Mouse (Mus musculus): ENCODE data around the gene Tubgcp6.
A peak's percentile ranks its signal among the peaks of the same experiment; 100 is the strongest.

Gene Tubgcp6

GRCm38 (mm10) chr15:89122649-89123366 lies at the start of gene Tubgcp6:
Gene Tubgcp6, minus strand, starts transcription at chr15:89123112.
- DNase-seq (ENCODE audit: low read depth, low spot score), result peak; percentile 92

DNA sequence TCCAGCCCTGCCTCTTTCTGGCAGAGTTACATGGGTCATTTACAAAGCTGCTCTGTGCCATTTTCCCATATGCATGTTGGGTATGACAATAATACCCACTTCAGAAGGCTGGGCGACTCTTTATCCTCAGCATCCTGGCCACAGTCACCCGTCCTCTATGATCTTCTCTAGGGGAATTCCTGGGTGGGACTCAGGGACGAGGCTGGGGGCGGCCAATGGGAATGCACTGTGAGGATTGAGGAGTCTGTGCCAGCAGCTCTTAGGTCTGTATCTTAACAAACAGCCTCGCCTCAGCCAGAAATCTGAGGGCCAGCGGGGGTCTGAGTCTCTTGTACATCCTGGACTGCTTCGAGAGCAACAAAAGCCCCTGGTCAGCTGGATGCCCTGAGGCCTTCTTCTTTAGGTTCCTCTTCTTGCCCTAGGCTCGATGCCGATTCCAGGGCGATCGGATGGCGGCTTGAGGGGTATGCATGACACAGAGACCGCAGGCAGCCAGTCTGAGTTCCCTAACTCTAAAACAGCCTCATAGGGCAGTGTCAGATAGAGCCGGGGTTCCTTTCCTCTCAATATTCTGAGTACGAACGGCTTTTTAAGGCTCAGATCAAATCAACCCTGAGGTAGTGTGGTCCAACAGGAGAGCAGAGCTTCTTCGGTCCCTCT lies 49.5 kb upstream of the Tubgcp6 start:
- DNase-seq (ENCODE audit: low read depth, low spot score), result no peak

DNA sequence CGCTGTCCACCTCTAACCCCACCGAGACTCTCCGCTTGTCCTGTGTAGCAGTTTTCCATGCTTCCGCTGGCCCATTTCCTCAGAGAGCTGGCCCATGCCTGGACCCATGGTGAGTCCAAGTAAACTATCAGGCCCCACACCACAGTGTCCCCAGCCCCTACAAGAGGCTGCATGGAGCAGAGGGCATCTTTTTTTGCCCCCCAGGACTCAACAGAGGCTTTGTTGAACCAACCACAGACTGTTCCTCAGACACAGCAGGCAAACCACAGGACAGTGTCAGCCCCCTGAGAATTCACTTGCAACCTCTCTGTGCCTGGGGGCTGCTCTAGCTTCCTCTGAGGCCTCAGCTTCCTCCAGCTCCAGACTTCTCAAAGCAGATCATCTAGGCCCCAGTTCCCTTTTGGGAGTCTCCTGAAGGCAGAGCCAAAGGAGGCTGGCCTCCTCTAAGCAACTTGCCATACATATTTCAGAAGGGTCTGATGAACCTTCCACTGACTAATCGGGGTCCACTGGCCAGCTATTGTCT lies 48.7 kb upstream of the Tubgcp6 start:
- no peak for DNase-seq (ENCODE audit: low read depth, low spot score)

GRCm38 (mm10) chr15:89170102-89170501 lies 47.2 kb upstream of the Tubgcp6 start:
- no peak for DNase-seq (ENCODE audit: low read depth, low spot score)

GRCm38 (mm10) chr15:89169431-89169830 lies 46.5 kb upstream of the Tubgcp6 start:
- DNase-seq (ENCODE audit: low read depth, low spot score), result no peak

- no peak for DNase-seq (ENCODE audit: low read depth, low spot score)
Observed at GRCm38 (mm10) chr15:89168922-89169321, 46.0 kb upstream of the Tubgcp6 start.

GRCm38 (mm10) chr15:89165478-89165877 lies 42.6 kb upstream of the Tubgcp6 start:
- no peak for DNase-seq (ENCODE audit: low read depth, low spot score)

GRCm38 (mm10) chr15:89161397-89161796 lies 38.5 kb upstream of the Tubgcp6 start:
- DNase-seq (ENCODE audit: low read depth, low spot score), result no peak

DNA sequence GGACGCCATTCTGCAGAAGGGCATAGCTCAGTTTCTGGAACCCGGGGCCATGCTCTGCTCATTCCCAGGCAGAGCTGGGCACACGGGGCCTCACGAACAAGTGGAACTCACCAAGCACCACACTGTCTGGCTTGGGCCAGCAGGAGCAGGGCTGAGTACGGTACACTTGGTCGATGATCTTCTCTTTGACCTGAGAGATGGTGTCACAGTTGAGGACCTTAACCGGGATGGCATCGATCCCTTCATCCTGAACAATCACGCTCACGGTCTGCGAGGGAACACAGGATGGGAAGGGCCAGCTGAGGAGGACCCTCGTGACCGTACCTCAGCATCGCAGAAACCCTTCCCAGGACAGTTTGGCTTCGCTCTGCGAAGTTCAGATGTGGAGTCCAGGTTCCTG lies 35.6 kb upstream of the Tubgcp6 start:
- DNase-seq (ENCODE audit: low read depth, low spot score), result no peak

DNA sequence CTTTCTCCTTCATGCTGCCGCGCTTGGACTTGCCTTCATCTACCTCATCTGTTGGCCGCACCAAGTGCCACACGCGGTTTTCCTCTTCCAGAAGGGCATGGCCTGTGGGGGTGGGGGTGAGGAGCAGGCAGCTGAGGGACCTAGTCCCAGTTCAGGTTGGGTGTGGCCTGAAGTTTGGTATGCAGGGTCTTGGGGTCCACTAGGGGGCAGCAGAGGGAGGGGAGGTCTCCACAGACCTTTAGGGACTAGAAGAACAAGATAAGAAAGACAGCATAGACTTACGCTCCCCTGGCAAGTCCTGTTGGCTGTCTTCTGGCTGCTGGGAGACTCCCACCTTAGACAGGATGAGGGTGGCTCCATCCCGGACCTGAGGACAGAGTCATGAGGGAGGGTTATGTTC lies 35.0 kb upstream of the Tubgcp6 start:
- peak; percentile 27 for DNase-seq (ENCODE audit: low read depth, low spot score)

- DNase-seq (ENCODE audit: low read depth, low spot score), result no peak
Observed at GRCm38 (mm10) chr15:89152312-89152711, 29.4 kb upstream of the Tubgcp6 start.

DNA sequence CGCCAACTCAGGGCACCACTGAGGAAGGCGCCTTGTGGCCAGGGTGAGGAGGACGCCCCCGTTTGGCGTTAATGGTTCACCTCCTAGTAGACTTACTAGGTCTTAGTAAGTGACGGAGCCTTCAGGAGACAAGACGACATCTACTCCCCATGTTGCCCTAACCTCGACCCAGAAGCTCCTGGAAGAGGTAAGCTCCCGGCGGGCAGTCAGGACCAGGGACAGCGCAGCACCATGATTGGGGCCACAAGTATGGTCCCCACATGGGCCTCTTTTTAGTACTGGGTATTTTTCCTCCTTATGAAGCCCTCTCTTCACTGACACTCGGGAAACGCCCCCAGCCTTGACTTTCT lies 27.1 kb upstream of the Tubgcp6 start:
- DNase-seq (ENCODE audit: low read depth, low spot score), result no peak

GRCm38 (mm10) chr15:89149271-89150040 lies 26.5 kb upstream of the Tubgcp6 start, which contains the start of gene Mapk11:
Gene Mapk11, minus strand, starts transcription at chr15:89149628.
- no peak for DNase-seq (ENCODE audit: low read depth, low spot score)

DNA sequence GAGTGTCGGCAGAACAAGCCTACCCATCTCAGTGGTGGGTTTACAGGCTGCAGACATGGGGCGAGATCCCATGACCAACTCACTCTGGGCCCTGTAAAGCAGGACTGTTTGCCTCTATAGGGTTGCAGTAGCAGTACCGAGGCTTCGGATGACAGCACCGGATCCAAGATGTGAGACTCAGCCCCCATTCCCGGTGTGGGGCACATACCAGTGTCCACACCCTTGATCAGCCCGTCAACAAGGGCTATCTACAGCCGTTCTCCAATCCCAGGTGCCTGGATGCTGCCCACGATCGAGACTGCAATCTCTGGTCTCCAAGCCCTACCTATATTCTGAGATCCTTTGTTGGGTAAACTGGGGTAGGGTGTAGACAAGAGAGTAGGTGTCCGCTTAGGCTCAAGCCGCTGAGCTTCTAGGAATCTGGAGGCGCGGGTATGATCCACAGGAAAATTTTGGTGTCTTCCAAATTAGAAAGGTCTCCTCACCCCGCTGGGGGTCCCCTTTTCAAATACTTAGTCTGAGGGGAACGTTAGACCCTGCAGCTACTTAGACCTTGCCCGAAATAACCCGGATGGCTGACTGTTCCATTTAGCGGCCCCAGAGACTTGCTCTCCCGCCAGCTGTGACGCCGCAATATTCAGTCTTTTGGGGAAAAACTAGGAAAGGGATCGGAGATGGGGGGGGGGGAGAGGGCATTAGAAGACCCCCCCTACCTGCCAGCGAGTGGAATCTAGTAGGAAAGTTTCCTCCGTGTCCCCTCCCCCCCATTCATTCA lies 25.8 kb upstream of the Tubgcp6 start:
- no peak for DNase-seq (ENCODE audit: low read depth, low spot score)

- no peak for DNase-seq (ENCODE audit: low read depth, low spot score)
Observed at GRCm38 (mm10) chr15:89147895-89148294, 25.0 kb upstream of the Tubgcp6 start.

DNA sequence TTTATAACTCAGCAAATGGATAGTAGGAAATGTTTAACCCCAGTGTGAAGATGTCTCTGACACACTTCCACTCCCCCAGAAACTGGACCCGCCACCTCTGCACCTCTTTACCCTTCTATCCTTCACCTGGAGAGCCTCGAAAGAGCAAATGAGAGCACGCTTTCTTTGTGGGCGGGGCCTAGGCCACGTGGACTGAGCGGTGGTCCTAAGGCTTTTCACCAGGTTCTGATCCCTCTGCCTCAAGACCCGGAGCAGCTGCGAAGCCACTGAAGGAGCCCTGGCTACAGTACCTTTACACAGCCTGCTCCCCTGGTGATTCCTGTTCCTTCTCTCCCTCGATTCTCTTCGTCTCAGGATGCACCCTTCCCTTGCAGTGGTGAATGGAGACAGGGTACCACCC lies 24.5 kb upstream of the Tubgcp6 start:
- DNase-seq (ENCODE audit: low read depth, low spot score), result no peak

- no peak for DNase-seq (ENCODE audit: low read depth, low spot score)
Observed at GRCm38 (mm10) chr15:89147024-89147423, 24.1 kb upstream of the Tubgcp6 start.

DNA sequence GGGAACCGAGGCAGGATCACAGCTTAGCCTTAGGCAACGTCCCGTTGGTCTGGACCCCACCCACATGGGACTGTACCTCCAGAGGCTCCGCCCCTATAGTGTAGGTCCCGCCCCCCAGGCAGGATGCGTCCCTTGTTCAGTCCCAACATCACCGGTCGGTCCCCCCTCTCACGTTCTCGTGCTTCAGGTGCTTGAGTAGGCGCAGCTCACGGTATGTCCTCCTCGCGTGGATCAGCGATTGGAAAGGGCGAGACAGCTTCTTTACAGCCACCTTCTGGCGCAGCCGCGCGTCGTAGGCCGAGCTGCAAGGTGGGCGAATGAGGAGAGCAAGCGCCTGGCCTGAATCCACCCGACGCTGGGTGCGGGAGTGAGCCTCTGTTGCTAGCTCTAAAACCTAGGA lies 23.6 kb upstream of the Tubgcp6 start:
- no peak for DNase-seq (ENCODE audit: low read depth, low spot score)

DNA sequence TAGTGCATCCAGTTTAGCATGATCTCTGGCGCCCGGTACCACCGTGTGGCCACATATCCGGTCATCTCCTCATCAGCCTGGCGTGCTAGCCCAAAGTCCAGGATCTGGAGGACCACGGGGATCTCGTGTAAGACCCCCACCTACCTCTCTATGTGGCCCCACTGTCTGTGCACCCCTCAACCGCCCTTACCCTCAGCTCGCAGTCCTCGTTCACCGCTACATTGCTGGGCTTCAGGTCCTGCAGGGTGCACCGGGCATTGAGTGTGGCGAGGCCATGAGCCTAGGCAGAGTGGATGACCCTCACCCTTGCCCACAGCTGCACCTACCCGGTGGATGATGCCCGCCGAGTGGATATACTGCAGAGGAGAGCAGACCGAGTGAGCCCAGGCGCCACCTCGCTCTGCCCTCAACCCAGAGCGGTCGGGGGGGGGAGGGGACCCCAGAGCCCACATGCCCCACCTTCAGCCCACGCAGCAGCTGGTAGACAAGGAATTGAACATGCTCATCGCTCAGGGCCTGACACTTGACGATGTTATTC lies 23.0 kb upstream of the Tubgcp6 start:
- no peak for DNase-seq (ENCODE audit: low read depth, low spot score)

- no peak for DNase-seq (ENCODE audit: low read depth, low spot score)
Observed at GRCm38 (mm10) chr15:89144965-89145364, 22.1 kb upstream of the Tubgcp6 start.

GRCm38 (mm10) chr15:89143134-89143533 lies 20.2 kb upstream of the Tubgcp6 start:
- no peak for DNase-seq (ENCODE audit: low read depth, low spot score)

Measured in c-Kit-negative CD71-positive TER-119-positive erythroid progenitor cells, embryonic 14.5 days (primary cell).